Mouse (Mus musculus) midbrain, embryonic 16.5 days (tissue): ENCODE data around the gene Apom. TPM values are rescaled to one million over a fixed set of nuclear protein-coding genes. Genes with fewer than 3 reads are reported as not detected.

Source experiments
- ATAC-seq: fragments of 200-750 bp; cut with Nextera tagmentation; 2 replicates; pipeline ENCODE4 v1.8.0; 2017; ENCODE audit warnings: moderate TSS enrichment
- H3K27ac ChIP-seq: fragments of 300-500 bp; sonication (generic); 2 replicates; pipeline ENCODE4 v1.5.1; 2014; ENCODE audit warnings: mild to moderate bottlenecking, low read length, mixed read lengths
- H3K27me3 ChIP-seq: fragments of 300-500 bp; sonication (generic); 2 replicates; pipeline ENCODE4 v1.6.1; 2014; ENCODE audit warnings: low read depth, low read length, mixed read lengths; ENCODE audit not compliant: control insufficient read depth, insufficient read depth
- H3K36me3 ChIP-seq: fragments of 300-500 bp; sonication (generic); 2 replicates; pipeline ENCODE4 v1.6.1; 2014; ENCODE audit warnings: mild to moderate bottlenecking, low read length, moderate library complexity, mixed read lengths; ENCODE audit not compliant: control insufficient read depth, insufficient read depth
- H3K4me1 ChIP-seq: fragments of 300-500 bp; sonication (generic); 2 replicates; pipeline ENCODE4 v1.6.1; 2014; ENCODE audit warnings: mild to moderate bottlenecking, low read length, mixed read lengths; ENCODE audit not compliant: control insufficient read depth, insufficient read depth
- H3K4me2 ChIP-seq: fragments of 300-500 bp; sonication (generic); 2 replicates; pipeline ENCODE4 v1.6.1; 2014; ENCODE audit warnings: mild to moderate bottlenecking, low read length, mixed read lengths
- H3K4me3 ChIP-seq: fragments of 300-500 bp; sonication (generic); 2 replicates; pipeline ENCODE4 v1.5.1; 2014; ENCODE audit warnings: low read depth, mild to moderate bottlenecking, low read length, moderate library complexity, mixed read lengths
- H3K9ac ChIP-seq: fragments of 300-500 bp; sonication (generic); 2 replicates; pipeline ENCODE4 v1.6.1; 2014; ENCODE audit warnings: low read depth, low read length, mixed read lengths
- H3K9me3 ChIP-seq: fragments of 300-500 bp; sonication (generic); replicated peaks from 2 replicates; pipeline ENCODE4 v1.6.1; 2014; ENCODE audit warnings: mild to moderate bottlenecking, low read length, mixed read lengths; ENCODE audit not compliant: control insufficient read depth, poor library complexity, severe bottlenecking
- WGBS: fragments of 180-500 bp; shearing (Covaris S2); extraction: QIAGEN DNeasy Blood & Tissue Kit; methylation state at CpG from one replicate; pipeline ENCODE4 v1.1.7; 2014; 5-methylcytosine and 5-hydroxymethylcytosine counted together
- polyA plus RNA-seq: library from polyadenylated mRNA; unstranded; fragments of >200 nt; fragmentation: Nextera tagmentation; extraction: Ambion mirVana; gene quantifications from 2 replicates; pipeline ENCODE4 v1.2.1, GENCODE M21; 2015

Gene Apom
- polyA plus RNA-seq, 1 experiment from 2014 or later, result 0.24 TPM

DNA sequence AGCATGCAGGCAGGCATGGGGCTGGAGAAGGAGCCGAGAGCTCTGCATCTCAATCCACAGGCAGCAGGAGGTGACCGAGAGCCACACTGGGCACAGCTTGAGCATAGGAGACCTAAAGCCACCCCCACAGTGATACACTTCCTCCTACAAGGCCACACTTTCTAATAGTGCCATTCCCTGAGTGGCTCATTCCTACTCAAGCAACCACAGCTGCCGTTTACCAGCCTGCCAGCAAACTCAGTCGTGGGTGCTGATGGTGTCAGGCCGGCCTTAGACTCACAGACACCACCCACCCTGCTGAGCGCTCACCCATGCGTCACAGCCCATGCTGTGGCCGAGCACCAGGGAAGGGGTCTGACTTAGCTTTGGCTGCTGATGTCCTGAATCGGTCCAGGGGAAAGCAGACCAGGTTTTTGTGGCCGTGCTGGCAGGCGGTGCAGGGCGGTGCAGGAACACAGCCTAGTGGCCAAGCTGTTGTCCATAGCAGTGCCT is 34.6 kb downstream of the Apom start:
- Histone ChIP-seq H3K36me3 (peaks cover 51% of the 10 kb centered on the region), H3K27ac (no peak overlapping the region), H3K4me3 (no peak overlapping the region), H3K27me3 (no peaks in the 10 kb centered on the region), H3K4me1 (no peaks in the 10 kb centered on the region), H3K9ac (no peak overlapping the region), H3K4me2 (no peak overlapping the region), H3K9me3 (no peaks in the 10 kb centered on the region)
- no peak for ATAC-seq
- WGBS, result 69% methylated on average over 12 of the region's 12 CpGs

DNA sequence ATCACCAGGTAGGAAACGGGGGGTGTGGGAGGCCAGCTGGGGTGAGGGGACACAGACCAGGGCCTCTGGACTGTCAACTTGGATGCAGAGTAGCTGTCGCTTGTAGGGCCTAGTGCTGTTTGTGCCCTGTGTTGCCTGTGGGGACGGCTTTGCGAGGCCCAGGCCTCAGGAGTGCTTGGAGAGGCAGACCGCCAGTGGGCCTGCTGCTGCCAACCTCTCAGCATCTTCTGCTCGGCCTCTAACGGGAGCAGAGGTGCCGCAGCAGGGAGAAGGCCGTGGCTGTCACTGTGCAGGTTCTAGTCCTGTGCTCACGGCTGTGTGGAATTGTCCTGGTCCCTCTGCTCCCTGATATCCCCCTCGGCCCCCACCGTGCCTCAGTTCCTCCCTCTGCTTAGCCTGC is 35.3 kb downstream of the Apom start:
- peaks cover 50% of the 10 kb centered on the region for H3K36me3 ChIP-seq
- no peak for ATAC-seq
- 79% methylated on average over 12 of the region's 12 CpGs for WGBS

DNA sequence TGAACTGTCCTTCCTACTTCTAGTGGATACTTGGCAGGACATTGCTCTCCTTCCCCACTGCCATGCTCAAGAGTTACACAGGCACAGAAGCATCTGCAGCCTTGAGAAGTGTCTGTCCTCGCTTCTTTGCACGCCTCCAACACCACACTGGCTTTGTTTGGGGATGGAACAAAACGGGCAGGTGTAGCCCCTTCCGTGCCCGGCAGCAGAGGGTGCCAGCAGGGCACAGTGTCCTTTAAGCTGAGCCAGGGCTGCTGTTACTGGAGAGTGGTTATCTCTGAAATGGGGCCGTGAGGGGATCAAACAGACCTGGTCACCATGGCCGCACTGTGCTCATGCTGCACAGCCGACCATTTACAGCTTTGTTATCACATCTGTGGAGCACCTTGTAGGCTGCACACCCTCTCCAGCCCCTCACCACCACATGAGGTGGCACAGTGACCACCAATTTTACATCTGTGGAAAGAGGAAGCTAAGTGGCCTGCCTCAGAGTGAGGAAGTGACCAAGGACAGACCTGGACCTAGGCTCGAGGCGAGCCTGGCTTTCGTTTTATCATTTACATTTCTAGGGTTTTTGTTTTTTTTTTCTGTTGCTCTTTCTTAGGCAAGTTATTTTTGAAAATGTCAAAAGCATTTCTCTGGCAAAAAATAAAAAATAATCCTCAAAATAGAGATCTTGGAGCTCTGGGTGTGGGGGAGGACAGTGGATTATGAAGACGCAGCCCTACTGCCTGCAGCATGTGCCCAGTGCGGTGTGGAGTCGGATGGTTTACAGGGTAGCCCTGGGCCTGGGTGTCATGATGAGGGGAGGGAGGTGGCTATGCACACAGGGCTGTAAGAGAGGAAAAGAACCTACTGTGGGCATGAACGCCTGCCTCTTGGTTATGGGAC is 37.1 kb downstream of the Apom start:
- Histone ChIP-seq H3K9ac (no peak overlapping the region), H3K27me3 (no peaks in the 10 kb centered on the region), H3K27ac (no peak overlapping the region), H3K4me1 (peaks cover 12% of the 10 kb centered on the region), H3K4me3 (no peak overlapping the region), H3K36me3 (peaks cover 40% of the 10 kb centered on the region), H3K9me3 (no peaks in the 10 kb centered on the region), H3K4me2 (no peak overlapping the region)
- no peak for ATAC-seq
- 95% methylated on average over 15 of the region's 15 CpGs for WGBS

More for the DNA sequence above, 35.3 kb downstream of the Apom start:
- Histone ChIP-seq H3K9ac (no peak overlapping the region), H3K27ac (no peak overlapping the region), H3K27me3 (no peaks in the 10 kb centered on the region), H3K9me3 (no peaks in the 10 kb centered on the region), H3K4me1 (no peaks in the 10 kb centered on the region), H3K4me3 (no peak overlapping the region), H3K4me2 (no peak overlapping the region)

DNA sequence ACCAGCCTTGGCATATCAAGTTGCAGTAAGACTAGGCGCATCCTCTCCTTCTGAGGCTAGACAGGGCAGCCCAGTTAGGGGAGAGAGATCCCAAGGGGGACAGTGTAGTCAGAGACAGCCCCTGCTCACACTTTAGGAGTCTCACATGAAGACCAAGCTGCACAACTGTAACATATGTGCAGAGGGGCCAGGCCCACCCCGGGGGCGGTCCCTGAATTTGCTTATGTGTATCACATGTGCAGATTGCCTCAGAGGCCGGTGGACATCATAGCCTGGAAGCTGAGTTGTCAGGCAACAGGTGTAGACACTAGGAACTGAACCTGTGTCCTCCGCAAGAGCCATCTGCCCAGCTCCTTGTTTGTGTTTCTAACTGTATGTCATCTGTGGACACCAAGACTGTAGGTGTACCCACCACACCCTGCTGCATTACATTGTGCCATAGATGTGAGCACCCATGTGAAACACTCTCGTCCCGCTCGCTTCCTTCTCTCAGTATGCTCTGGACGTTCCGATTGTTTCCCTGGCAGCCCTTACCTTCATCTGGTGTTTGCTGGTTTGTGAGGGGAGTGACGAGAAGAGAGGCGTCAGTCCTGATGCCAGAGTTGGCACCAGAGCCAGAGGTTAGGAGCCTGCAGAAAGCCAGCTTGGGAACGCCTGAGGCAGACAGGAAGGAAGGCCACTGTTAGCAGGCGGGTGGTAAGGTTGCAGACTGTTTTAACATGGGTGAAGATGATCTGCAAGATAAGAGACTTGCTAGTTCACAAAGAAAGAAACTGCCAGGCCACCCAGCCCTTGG is 39.2 kb downstream of the Apom start:
- Histone ChIP-seq H3K9me3 (no peaks in the 10 kb centered on the region), H3K4me3 (no peak overlapping the region), H3K9ac (no peak overlapping the region), H3K27me3 (no peaks in the 10 kb centered on the region), H3K4me2 (no peak overlapping the region), H3K27ac (no peak overlapping the region), H3K36me3 (peaks cover 29% of the 10 kb centered on the region), H3K4me1 (peaks cover 12% of the 10 kb centered on the region)
- WGBS, result 91% methylated on average over 14 of the region's 14 CpGs
- no peak for ATAC-seq

DNA sequence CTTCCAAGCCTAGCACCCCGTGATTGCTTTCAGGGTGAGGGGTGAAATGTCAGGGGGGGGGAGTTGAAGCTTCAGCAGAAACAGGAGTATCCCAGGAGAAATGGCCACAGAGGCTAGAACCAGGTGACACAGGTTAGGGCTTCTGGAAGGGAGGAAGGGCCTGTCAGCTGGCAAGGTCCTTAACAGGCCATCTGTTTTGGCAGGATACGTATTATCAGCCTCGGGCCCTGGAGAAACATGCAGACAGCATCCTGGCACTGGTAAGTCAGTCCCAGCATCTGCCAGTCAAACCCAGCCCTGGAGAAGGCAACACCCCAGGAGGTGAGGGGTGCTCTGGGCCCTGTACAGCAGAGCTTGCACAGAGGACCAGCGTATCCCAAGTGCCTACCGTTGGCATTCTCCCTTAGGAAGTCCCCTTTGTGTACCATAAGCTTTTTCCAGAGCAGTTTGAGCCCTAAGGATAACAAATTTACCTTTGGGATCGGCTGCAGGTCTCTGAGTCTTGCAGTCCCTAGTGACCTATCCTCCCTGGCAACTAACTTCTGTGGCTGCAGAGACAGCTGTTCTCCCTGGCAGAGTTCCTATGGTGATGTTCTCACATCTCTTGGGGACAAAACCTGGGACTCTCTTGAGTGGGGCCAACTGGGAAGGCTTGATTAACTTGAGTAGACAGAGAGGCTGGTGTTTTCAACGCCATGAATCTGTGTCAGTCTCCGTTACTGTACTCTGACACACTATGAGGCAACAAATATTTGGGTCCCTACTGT is 41.5 kb downstream of the Apom start:
- Histone ChIP-seq H3K4me3 (peak overlapping the region; percentile 64), H3K27me3 (no peaks in the 10 kb centered on the region), H3K4me1 (peaks cover 12% of the 10 kb centered on the region), H3K9me3 (no peaks in the 10 kb centered on the region), H3K36me3 (peaks cover 18% of the 10 kb centered on the region), H3K9ac (peak overlapping the region; percentile 95), H3K4me2 (peak overlapping the region; percentile 57), H3K27ac (peak overlapping the region; percentile 57)
- WGBS, result 66% methylated on average over 8 of the region's 8 CpGs
- no peak for ATAC-seq

DNA sequence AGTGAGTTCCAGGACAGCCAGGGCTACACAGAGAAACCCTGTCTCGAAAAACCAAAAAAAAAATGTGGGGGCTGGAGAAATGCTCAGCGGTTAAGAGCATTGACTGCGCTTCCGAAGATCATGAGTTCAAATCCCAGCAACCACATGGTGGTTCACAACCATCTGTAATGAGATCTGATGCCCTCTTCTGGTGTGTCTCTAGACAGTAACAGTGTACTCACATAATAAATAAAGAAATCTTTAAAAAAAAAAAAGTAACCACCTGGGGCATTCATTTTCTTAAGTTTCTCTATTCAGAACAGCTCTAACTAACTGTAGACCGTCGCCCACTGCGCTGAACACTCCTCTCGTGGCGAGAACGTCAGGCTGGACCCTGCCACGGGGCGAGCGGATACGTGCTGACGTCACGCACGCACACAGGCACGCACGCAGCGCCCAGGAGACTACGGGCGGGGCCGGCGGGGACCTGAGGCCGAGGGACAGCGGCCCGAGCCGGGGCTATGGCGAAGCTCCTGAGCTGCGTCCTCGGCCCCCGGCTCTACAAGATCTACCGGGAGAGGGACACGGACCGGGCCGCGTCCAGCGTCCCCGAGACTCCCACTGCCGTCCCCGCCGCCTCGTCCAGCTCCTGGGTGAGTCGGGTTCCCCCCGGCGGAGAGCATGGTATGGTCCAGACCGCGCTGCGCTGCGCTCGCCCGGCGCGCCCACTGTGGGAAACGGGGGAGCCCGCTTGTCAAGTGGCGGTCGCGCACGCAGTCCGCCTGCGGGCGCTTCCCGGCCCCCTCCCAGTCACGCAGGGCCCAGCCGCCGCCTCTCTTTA is 42.8 kb downstream of the Apom start, which contains the start of gene Abhd16a:
Abhd16a (plus strand) TSS at position 439 of the 820 bp plus-strand sequence.
- ATAC-seq, result peak; percentile 98
- Histone ChIP-seq H3K9me3 (no peaks in the 10 kb centered on the region), H3K27ac (peak within 1 kb of the TSS; percentile 99), H3K9ac (peak within 1 kb of the TSS; percentile 95), H3K4me2 (peak within 1 kb of the TSS; percentile 57), H3K36me3 (peaks cover 14% of the 10 kb centered on the region; the same call in 1 of the 2 replicates), H3K27me3 (no peaks in the 10 kb centered on the region), H3K4me3 (peak within 1 kb of the TSS; percentile 64), H3K4me1 (peaks cover 12% of the 10 kb centered on the region)
- 4% methylated on average over 63 of the region's 67 CpGs for WGBS

DNA sequence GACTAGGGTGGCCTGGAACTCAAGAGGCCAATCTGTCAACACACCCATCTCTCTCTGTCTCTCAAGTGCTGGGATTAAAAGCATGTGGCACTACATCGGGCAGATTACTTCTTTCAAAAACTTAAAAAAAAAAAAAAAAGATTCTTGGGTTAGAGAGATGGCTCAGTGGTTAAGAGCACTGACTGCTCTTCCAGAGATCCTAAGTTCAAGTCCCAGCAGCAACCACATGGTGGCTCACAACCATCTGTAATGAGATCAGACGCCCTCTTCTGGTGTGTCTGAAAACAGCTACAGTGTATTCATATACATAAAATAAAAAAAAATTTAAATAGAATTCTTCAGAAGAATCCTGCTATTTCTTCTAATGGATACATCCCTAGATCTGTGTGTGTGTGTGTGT is 43.7 kb downstream of the Apom start:
- Histone ChIP-seq H3K4me2 (no peak overlapping the region), H3K9ac (no peak overlapping the region), H3K27ac (no peak overlapping the region), H3K36me3 (peaks cover 12% of the 10 kb centered on the region; the same call in 1 of the 2 replicates), H3K9me3 (no peaks in the 10 kb centered on the region), H3K27me3 (no peaks in the 10 kb centered on the region), H3K4me3 (no peak overlapping the region), H3K4me1 (peaks cover 12% of the 10 kb centered on the region)
- 49% methylated on average over 2 of the region's 2 CpGs for WGBS
- ATAC-seq, result no peak
